Mouse (Mus musculus) skeletal muscle tissue, postnatal 0 days (tissue): ENCODE measurements around the gene Cbfb. TPM values are rescaled to one million over a fixed set of nuclear protein-coding genes. Genes with fewer than 3 reads are reported as not detected.

ENCODE experiments used
- polyA plus RNA-seq: library from polyadenylated mRNA; unstranded; fragments of >200 nt; fragmentation: Nextera tagmentation; extraction: Ambion mirVana; gene quantifications from 2 replicates; pipeline ENCODE4 v1.2.1, GENCODE M21; 2015

Gene Cbfb
- polyA plus RNA-seq, result 32.1 and 36.8 TPM in 2 replicates

DNA sequence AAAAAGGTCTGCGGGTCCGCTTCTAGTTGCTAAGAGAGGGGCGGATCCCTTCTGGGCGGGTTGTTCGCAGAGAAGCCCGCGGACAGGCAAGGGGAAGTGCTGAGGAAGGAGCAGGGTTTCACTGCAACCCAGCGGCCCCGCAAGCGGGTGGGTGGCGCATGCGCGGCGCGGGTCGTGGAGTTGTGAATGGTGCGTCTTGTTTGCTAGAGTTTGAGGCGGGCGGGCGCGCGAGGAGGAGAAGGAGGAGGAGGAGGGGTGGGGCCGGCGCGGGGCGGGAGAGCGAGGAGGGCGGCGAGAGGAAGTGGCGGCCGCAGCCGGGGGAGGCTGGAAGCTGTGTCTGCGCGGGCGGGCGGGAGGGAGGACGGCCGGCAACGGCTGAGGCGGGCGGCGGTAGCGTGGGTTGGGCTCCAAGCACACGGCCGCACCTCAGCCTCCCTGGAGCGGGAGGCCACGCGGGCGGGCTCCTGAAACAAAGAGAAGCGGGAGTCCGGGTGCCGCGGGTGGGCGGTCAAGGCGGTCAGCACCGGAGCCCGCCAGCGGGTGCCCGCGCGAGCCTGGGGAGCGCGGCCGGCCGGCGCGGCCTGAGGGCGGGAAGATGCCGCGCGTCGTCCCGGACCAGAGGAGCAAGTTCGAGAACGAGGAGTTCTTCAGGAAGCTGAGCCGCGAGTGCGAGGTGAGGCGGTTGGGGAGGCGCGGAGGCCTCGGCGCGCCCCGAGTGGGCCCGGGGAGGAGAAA is at the start of gene Cbfb:
Gene Cbfb, plus strand, starts transcription at position 294 of the 735 bp plus-strand sequence.

GRCm38 (mm10) chr8:105131509-105131908 is 39.0 kb upstream of the Cbfb start, which contains the start of gene Ces4a:
Ces4a (plus strand) TSS chr8:105131800.

DNA sequence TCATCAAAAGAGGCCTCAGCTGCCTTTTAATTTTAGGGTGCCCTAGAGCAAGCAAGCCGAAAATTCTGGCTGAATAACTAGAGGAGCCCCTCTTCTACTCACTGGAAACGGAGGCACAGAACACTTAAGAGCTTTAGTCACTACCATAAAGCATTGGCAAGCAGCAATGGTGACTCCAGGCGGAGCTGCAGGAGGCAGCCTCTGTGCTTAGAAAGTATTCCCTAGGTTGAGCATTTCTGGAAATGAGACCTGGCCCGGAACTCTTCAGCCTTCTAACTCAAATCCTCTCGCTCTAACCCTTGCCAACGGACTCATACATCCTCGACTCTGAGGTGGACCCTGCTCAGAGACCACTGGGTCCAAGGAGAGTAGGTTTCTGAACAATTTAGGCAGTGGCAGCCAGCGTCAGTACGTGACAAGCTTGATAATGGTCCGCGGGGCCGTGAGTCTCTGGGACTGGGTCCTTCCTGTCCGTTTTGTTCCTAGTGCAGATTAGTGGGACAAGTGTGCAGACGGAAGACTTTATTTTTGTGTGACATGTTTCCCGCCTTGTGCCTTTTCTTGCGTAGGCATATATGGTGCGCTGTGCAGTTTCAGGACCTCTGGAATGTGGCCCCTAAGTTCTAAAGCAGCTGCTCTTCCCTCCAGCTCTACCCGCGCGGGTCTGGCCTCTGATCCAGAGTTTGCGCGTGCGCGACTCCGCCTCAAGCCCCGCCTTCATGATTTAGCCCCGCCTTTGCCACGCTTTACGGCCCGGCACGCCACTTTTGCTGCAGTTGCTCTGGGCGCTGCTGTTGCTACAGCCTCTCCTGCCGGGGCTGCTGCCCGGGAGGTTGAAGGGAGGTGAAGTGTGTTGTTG is 54.2 kb downstream of the Cbfb start, which contains the start of gene D230025D16Rik:
Gene D230025D16Rik, plus strand, starts transcription at position 733 of the 859 bp plus-strand sequence.

DNA sequence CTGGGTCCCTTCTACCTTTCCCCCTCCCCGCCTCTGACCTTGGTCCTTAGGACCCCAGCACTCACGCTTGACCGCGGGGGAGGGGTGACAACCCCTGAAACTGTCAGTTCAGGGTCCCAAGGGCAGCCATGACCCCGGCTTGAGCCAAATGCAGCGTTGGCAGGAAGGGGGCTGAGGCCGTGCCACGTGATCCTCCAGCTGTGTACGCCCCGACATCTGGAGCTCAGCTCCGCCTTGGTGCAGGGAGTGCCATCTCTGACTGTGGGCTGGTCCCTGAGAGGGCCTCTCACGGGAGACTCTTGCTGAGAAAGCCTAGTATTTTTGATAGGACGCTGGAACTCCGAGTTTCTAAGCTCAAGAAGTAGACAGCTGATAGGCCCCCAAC is 84.5 kb downstream of the Cbfb start, which contains the start of gene B3gnt9:
Gene B3gnt9, minus strand, starts transcription at position 188 of the 385 bp plus-strand sequence.

DNA sequence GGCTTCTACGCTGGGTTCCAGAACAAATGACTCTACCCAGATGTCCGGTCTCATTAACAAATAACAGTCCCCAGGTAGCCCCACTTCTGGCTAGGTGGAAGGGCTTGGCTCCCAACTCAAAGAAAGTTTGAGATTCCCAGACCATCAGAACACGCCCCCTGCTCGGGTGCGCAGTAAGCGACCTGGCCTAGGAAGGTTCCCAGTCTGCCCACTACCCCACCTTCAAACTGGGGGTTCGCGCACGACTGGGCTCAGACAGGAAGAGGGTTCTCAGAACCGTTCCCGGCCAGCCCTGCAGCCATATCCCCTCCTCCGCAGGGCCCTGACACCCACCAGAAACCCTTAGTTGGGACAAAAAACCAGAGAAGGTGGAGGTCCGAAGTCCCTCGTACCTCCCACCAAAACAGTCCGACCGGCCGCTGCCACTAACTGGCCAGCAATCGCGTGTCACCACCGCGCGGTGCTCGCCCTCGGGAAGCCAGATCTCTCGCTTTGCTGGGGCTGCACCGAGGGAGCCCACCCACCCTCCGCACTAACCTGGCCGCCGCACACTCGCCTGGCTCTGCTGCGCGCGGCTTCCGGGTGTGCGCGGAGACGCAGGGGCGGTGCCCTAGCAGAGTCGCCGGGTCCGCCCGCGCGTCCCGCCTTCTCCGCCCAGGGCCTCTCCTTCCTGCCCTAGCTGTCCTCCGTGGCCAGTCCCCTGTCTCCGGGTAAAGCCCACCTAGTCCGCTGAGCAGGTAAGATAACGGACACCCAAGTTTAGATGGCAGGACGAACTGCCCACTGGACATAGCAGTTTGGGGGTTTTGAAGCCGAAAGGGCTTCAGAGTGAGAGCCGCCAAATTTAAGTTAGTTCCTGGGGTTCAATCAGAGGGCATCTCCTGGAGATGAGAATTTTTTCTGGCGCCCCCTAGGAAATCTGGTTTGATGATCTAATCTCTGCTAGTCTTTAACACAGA is 93.8 kb downstream of the Cbfb start, which contains the start of the genes Tradd and Fbxl8:
Gene Tradd, minus strand, starts transcription at position 586 of the 959 bp plus-strand sequence.
Gene Fbxl8, plus strand, starts transcription at position 625 of the 959 bp plus-strand sequence.

Other genes with a start within 250 kb of the Cbfb start
- gene Ces2e, start 244.4 kb upstream of the Cbfb start, polyA plus RNA-seq, result 0.09 TPM in 1 of 2 replicates, not detected in the other
- gene Ces2f, start 223.3 kb upstream of the Cbfb start, polyA plus RNA-seq, result 0.63 TPM in 1 of 2 replicates, not detected in the other
- 0.18 and 2.5 TPM in 2 replicates for gene Ces2g, start 209.0 kb upstream of the Cbfb start, polyA plus RNA-seq
- gene Ces2h, start 169.8 kb upstream of the Cbfb start, polyA plus RNA-seq, result not detected in 2 replicates
- not detected in 2 replicates for gene Ces3a, start 122.1 kb upstream of the Cbfb start, polyA plus RNA-seq
- not detected in 2 replicates for gene Ces3b, start 86.9 kb upstream of the Cbfb start, polyA plus RNA-seq
- not detected in 2 replicates for gene Ces4a, start 38.9 kb upstream of the Cbfb start, polyA plus RNA-seq
- gene D230025D16Rik, start 54.5 kb downstream of the Cbfb start, polyA plus RNA-seq, result 13.8 and 14.6 TPM in 2 replicates
- 12.4 and 15.0 TPM in 2 replicates for gene B3gnt9, start 84.5 kb downstream of the Cbfb start, polyA plus RNA-seq
- gene Tradd, start 93.9 kb downstream of the Cbfb start, polyA plus RNA-seq, result 6.5 and 10.0 TPM in 2 replicates
- gene Fbxl8, start 94.0 kb downstream of the Cbfb start, polyA plus RNA-seq, result 0.85 and 2.0 TPM in 2 replicates
- gene Hsf4, start 99.1 kb downstream of the Cbfb start, polyA plus RNA-seq, result 0.11 and 0.18 TPM in 2 replicates
- 19.7 and 19.8 TPM in 2 replicates for gene Nol3, start 105.5 kb downstream of the Cbfb start, polyA plus RNA-seq
- 2.1 TPM in 2 replicates for gene 4931428F04Rik, start 119.2 kb downstream of the Cbfb start, polyA plus RNA-seq
- gene Exoc3l, start 125.4 kb downstream of the Cbfb start, polyA plus RNA-seq, result 4.2 and 6.3 TPM in 2 replicates
- gene E2f4, start 127.0 kb downstream of the Cbfb start, polyA plus RNA-seq, result 28.1 and 28.5 TPM in 2 replicates
- 2.3 and 3.0 TPM in 2 replicates for gene Elmo3, start 134.9 kb downstream of the Cbfb start, polyA plus RNA-seq
- gene Lrrc29, start 155.6 kb downstream of the Cbfb start, polyA plus RNA-seq, result 2.5 and 2.8 TPM in 2 replicates
- 70.3 and 73.5 TPM in 2 replicates for gene Tmem208, start 155.7 kb downstream of the Cbfb start, polyA plus RNA-seq
- gene Fhod1, start 177.3 kb downstream of the Cbfb start, polyA plus RNA-seq, result 0.82 and 1.1 TPM in 2 replicates
- 0.45 and 0.52 TPM in 2 replicates for gene Slc9a5, start 178.2 kb downstream of the Cbfb start, polyA plus RNA-seq
- gene Plekhg4, start 202.6 kb downstream of the Cbfb start, polyA plus RNA-seq, result 0.12 and 0.18 TPM in 2 replicates
- gene Kctd19, start 242.8 kb downstream of the Cbfb start, polyA plus RNA-seq, result 0.29 TPM in 1 of 2 replicates, not detected in the other
- gene Lrrc36, start 242.9 kb downstream of the Cbfb start, polyA plus RNA-seq, result 0.94 and 1.2 TPM in 2 replicates